Mouse (Mus musculus) midbrain, embryonic 16.5 days (tissue): ENCODE data around the gene Gfpt2. TPM values are rescaled to one million over a fixed set of nuclear protein-coding genes. Genes with fewer than 3 reads are reported as not detected.
"Not testable (repeated sequence)": the region's sequence is repeated elsewhere in the genome, so short reads cannot be mapped to it uniquely, and the experiment has no call there.

Experiments
- ATAC-seq: fragments of 200-750 bp; cut with Nextera tagmentation; 2 replicates; pipeline ENCODE4 v1.8.0; 2017; ENCODE audit warnings: moderate TSS enrichment
- H3K27ac ChIP-seq: fragments of 300-500 bp; sonication (generic); 2 replicates; pipeline ENCODE4 v1.5.1; 2014; ENCODE audit warnings: mild to moderate bottlenecking, low read length, mixed read lengths
- H3K27me3 ChIP-seq: fragments of 300-500 bp; sonication (generic); 2 replicates; pipeline ENCODE4 v1.6.1; 2014; ENCODE audit warnings: low read depth, low read length, mixed read lengths; ENCODE audit not compliant: control insufficient read depth, insufficient read depth
- H3K36me3 ChIP-seq: fragments of 300-500 bp; sonication (generic); 2 replicates; pipeline ENCODE4 v1.6.1; 2014; ENCODE audit warnings: mild to moderate bottlenecking, low read length, moderate library complexity, mixed read lengths; ENCODE audit not compliant: control insufficient read depth, insufficient read depth
- H3K4me1 ChIP-seq: fragments of 300-500 bp; sonication (generic); 2 replicates; pipeline ENCODE4 v1.6.1; 2014; ENCODE audit warnings: mild to moderate bottlenecking, low read length, mixed read lengths; ENCODE audit not compliant: control insufficient read depth, insufficient read depth
- H3K4me2 ChIP-seq: fragments of 300-500 bp; sonication (generic); 2 replicates; pipeline ENCODE4 v1.6.1; 2014; ENCODE audit warnings: mild to moderate bottlenecking, low read length, mixed read lengths
- H3K4me3 ChIP-seq: fragments of 300-500 bp; sonication (generic); 2 replicates; pipeline ENCODE4 v1.5.1; 2014; ENCODE audit warnings: low read depth, mild to moderate bottlenecking, low read length, moderate library complexity, mixed read lengths
- H3K9ac ChIP-seq: fragments of 300-500 bp; sonication (generic); 2 replicates; pipeline ENCODE4 v1.6.1; 2014; ENCODE audit warnings: low read depth, low read length, mixed read lengths
- H3K9me3 ChIP-seq: fragments of 300-500 bp; sonication (generic); replicated peaks from 2 replicates; pipeline ENCODE4 v1.6.1; 2014; ENCODE audit warnings: mild to moderate bottlenecking, low read length, mixed read lengths; ENCODE audit not compliant: control insufficient read depth, poor library complexity, severe bottlenecking
- WGBS: fragments of 180-500 bp; shearing (Covaris S2); extraction: QIAGEN DNeasy Blood & Tissue Kit; methylation state at CpG from one replicate; pipeline ENCODE4 v1.1.7; 2014; 5-methylcytosine and 5-hydroxymethylcytosine counted together
- polyA plus RNA-seq: library from polyadenylated mRNA; unstranded; fragments of >200 nt; fragmentation: Nextera tagmentation; extraction: Ambion mirVana; gene quantifications from 2 replicates; pipeline ENCODE4 v1.2.1, GENCODE M21; 2015

Gene Gfpt2
- polyA plus RNA-seq, 1 experiment from 2014 or later, result 6.6 TPM

DNA sequence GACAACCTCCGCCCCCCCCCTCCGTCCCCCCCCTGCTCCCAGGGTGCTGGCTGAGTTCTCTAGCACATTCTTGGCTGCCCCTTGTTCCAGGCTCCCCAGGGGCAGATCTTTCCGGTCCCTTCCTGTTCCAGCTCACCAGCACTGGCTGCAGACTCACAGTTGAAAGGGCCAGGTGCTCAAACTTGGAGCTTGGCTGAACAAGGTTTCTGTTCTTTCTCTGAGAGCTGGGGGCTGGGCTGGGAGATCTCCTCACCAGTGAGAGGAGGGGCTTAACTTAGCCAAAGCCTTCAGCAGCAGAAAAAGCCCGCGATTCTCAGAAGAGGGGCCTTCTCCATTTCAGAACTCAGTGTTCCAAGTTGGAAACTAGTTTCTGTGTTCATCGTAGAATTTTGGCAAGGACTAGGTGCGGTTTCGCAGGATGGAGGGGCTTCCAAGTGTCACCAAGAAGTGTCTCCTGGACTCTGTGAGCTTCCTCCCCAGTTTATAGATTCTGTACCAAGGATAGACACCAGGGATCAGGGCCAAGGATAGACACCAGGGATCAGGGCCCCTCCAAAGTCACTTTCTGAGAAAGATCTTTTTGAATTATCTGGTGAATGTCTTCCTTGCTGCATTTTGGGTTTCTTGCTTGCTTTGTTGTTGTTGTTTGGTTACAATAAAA, 29.2 kb upstream of the Gfpt2 start:
- no peak overlapping the region for H3K4me2 ChIP-seq
- no peak overlapping the region for H3K27ac ChIP-seq
- no peaks in the 10 kb centered on the region for H3K36me3 ChIP-seq
- ATAC-seq, result no peak
- H3K4me3 ChIP-seq, result no peak overlapping the region
- H3K4me1 ChIP-seq, result no peaks in the 10 kb centered on the region
- no peaks in the 10 kb centered on the region for H3K9me3 ChIP-seq
- WGBS, result 30% methylated on average over 7 of the region's 8 CpGs
- H3K27me3 ChIP-seq, result no peaks in the 10 kb centered on the region
- no peak overlapping the region for H3K9ac ChIP-seq

DNA sequence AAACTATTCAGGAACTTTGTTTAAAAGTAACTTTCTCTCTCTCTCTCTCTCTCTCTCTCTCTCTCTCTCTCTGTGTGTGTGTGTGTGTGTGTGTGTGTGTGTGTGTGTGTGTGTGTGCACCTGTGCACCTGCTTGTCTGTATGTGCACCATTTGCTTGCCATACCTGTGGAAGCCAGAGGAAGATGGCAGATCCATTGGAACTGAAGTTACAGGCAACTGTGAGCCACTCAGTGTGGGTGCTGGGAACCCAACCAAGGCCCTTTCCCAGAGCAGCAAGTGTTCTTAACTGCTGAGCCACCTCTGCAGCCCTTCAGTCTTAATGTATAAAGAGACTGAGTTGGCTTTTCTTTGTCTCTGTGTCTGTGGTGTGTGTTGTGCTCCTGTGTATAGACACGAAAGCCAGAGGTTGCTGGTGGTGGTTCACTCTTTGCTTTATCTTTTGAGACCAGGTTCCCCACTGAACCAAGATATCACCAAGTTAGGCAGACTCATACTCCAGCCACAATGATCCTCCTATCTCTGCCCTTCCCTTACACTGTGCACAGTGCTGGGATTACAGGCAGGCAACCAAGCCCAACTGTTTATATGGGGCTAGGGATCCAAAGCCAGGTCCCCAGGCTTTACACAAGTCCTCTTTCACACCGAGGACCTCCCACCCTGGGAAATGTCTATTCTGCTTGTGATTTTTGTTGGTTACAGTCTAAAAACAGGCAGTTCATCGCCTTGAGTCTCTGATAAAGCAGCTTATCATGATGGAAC, 28.4 kb upstream of the Gfpt2 start:
- no peaks in the 10 kb centered on the region for H3K9me3 ChIP-seq
- H3K27me3 ChIP-seq, result no peaks in the 10 kb centered on the region
- H3K4me2 ChIP-seq, result no peak overlapping the region
- H3K36me3 ChIP-seq, result no peaks in the 10 kb centered on the region
- no peak for ATAC-seq
- H3K4me1 ChIP-seq, result no peaks in the 10 kb centered on the region
- WGBS, result 91% methylated on average over 3 of the region's 3 CpGs
- no peak overlapping the region for H3K4me3 ChIP-seq
- no peak overlapping the region for H3K9ac ChIP-seq
- H3K27ac ChIP-seq, result no peak overlapping the region

DNA sequence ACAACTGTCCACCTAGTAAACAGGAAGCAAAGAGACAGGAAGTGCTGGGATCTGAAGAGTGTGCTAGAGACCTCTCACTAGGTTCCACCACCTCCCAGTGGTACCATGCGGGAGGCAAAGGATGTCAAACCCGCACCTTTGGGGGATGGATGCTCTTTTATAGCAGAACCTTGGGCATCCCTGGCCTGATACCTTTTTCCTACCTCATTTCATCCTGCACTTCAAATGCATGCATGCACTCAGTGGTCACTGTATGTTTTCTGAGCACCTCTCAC, 27.9 kb upstream of the Gfpt2 start:
- no peak overlapping the region for H3K4me2 ChIP-seq
- no peak overlapping the region for H3K4me3 ChIP-seq
- WGBS, result 95% methylated on average over 2 of the region's 2 CpGs

DNA sequence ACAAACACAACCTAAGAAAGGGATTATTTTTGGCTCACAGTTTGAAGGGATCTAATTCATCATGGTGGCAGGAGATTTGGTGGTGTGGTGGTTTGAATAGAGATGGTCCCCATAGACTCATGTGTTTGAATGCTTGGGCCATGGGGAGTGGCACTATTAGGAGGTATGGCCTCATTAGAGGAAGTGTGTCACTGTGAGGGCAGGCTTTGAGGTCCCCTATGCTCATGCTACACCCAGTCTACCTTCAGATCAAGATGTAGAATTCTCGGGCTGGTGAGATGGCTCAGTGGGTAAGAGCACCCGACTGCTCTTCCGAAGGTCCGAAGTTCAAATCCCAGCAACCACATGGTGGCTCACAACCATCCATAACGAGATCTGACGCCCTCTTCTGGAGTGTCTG, 26.5 kb upstream of the Gfpt2 start:
- H3K4me3 ChIP-seq, H3K27ac ChIP-seq, H3K9me3 ChIP-seq, H3K9ac ChIP-seq, H3K27me3 ChIP-seq, ATAC-seq, H3K4me2 ChIP-seq, H3K4me1 ChIP-seq, H3K36me3 ChIP-seq: not testable (repeated sequence)
- 95% methylated on average over 4 of the region's 6 CpGs for whole genome bisulfite sequencing

More for the DNA sequence above, 27.9 kb upstream of the Gfpt2 start:
- Histone ChIP-seq H3K4me1 (no peaks in the 10 kb centered on the region), H3K9me3 (no peaks in the 10 kb centered on the region), H3K36me3 (no peaks in the 10 kb centered on the region), H3K27ac (no peak overlapping the region), H3K9ac (no peak overlapping the region), H3K27me3 (no peaks in the 10 kb centered on the region)
- no peak for ATAC-seq

DNA sequence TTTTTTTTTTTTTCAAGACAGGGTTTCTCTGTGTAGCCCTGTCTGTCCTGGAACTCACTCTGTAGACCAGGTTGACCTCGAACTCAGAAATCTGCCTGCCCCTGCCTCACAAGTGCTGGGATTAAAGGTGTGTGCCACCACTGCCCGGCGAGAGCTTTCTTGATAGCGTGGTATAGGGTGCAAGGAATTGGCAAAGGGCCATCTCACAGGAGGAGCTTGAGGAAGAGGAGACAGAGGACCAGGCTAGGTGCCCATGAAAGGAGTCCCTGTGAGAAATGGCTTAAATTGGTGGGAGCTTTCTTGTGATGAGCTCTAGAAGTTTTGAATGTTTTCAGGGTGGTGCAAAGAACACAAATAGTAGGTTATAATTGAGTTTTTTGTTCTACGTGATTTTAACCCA, 25.2 kb upstream of the Gfpt2 start:
- H3K27me3 ChIP-seq, result no peaks in the 10 kb centered on the region
- no peaks in the 10 kb centered on the region for H3K36me3 ChIP-seq
- no peaks in the 10 kb centered on the region for H3K9me3 ChIP-seq
- no peak overlapping the region for H3K4me2 ChIP-seq
- 93% methylated on average over 5 of the region's 5 CpGs for WGBS
- no peak for ATAC-seq
- no peak overlapping the region for H3K9ac ChIP-seq
- no peak overlapping the region for H3K27ac ChIP-seq
- no peak overlapping the region for H3K4me3 ChIP-seq
- no peaks in the 10 kb centered on the region for H3K4me1 ChIP-seq

DNA sequence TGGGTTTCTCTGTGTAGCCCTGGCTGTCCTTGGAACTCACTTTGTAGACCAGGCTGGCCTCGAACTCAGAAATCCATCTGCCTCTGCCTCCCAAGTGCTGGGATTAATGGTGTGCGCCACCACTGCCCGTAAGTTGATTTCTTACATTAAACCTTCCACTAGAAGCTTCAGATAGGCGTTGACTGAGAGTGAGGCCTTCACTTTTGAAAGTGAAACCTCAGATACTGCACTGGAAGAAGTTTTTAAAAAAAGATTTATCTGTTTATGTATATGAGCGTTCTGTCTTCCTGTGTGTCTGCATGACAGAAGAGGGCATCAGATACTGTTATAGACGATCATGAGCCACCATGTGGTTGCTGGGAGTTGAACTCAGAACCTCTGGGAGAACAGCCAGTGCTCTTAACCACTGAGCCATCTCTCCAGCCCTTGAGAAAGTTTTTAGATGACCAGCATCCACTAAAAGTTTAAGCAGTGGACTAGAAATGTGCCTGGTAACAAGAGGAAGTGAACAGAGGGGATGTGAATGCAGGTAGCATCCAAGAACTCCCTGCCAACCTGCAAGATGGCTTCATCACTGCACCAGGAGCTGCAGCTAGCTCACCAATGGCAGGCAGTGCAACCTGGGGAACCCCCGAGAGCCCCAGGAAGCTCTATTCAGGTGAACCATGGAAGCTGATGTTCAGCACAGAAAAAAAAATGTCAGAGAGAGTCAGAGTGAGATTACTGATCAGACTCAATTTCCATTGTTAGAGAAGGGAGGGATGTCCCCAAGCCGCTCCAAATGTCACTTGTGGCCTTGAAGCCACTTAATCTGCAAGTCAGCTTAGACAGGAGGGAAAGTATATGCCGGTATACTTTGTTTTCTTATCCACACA, 23.1 kb upstream of the Gfpt2 start:
- ATAC-seq, result no peak
- H3K9ac ChIP-seq, result no peak overlapping the region
- no peaks in the 10 kb centered on the region for H3K9me3 ChIP-seq
- no peak overlapping the region for H3K4me3 ChIP-seq
- no peak overlapping the region for H3K27ac ChIP-seq
- no peaks in the 10 kb centered on the region for H3K36me3 ChIP-seq
- H3K27me3 ChIP-seq, result no peaks in the 10 kb centered on the region
- WGBS, result 80% methylated on average over 9 of the region's 9 CpGs
- no peaks in the 10 kb centered on the region for H3K4me1 ChIP-seq
- H3K4me2 ChIP-seq, result no peak overlapping the region

DNA sequence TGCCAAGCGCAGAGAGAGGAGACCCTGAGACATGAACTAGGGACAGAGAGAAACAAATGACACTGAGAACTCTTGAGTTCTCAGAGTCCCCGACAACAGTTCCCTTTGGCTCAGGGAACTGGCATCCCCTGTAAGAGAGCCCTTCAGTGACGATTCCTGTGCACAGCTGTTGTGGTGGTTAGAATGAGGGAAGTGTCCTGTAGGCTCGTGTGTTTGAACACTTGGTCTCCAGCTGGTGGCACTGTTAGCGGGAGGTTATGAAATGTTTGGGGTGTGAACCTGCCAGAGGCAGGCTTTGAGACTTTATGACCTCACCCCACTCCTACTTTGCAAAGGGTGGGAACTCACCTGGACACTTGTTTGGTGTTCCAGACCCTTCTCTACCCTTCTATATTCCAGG, 21.7 kb upstream of the Gfpt2 start:
- Histone ChIP-seq H3K4me1 (no peaks in the 10 kb centered on the region), H3K36me3 (no peaks in the 10 kb centered on the region), H3K27me3 (no peaks in the 10 kb centered on the region), H3K4me2 (no peak overlapping the region), H3K4me3 (no peak overlapping the region), H3K9me3 (no peaks in the 10 kb centered on the region), H3K9ac (no peak overlapping the region), H3K27ac (no peak overlapping the region)
- ATAC-seq, result no peak
- WGBS, result 70% methylated on average over 5 of the region's 5 CpGs

DNA sequence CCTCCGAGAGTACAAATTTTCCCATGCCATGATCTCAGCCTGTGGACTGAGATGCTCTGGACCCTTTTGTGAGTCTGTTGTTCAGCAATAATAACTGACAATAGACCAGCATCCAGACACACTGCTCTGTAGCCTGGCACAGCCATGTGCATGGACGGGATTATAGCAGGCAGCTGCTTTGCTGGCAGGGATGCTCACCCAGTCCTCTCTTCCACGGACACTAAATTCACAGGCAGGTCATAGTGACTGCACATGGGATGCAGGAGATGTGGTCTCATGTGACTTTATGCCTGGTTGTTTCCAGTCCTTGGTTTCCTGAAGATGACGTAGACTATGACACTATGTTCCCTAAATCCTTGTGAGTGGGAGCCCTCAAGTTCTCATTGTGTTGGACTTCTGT, 19.1 kb upstream of the Gfpt2 start:
- Histone ChIP-seq H3K4me3 (no peak overlapping the region), H3K9ac (no peak overlapping the region), H3K27me3 (no peaks in the 10 kb centered on the region), H3K36me3 (no peaks in the 10 kb centered on the region), H3K4me2 (no peak overlapping the region), H3K4me1 (no peaks in the 10 kb centered on the region), H3K27ac (no peak overlapping the region), H3K9me3 (no peaks in the 10 kb centered on the region)
- 73% methylated on average over 4 of the region's 4 CpGs for WGBS
- no peak for ATAC-seq

DNA sequence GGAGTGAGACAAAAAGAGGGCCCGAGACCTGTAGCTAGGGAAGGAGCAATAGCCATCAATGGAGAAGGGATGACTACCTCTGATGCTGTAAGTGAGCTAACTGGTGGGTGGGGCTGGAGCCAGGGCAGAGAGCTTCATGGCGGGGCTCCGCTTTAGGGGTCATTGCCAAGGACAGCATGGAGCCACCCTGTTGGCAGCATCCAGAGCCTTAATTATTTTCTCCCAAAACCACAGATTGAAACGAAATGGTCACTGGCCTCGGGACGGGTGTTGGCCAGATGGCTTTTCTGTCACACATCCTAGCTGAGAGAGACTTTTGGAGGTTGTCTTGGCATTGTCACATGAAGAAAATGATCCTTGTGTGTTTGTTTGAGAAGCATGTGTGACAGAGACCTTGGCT, 15.1 kb upstream of the Gfpt2 start:
- ATAC-seq, result no peak
- Histone ChIP-seq H3K27me3 (no peaks in the 10 kb centered on the region), H3K9ac (no peak overlapping the region), H3K4me2 (no peak overlapping the region), H3K36me3 (no peaks in the 10 kb centered on the region), H3K9me3 (no peaks in the 10 kb centered on the region), H3K4me1 (no peaks in the 10 kb centered on the region), H3K4me3 (no peak overlapping the region), H3K27ac (no peak overlapping the region)
- 91% methylated on average over 6 of the region's 6 CpGs for WGBS
